Mouse (Mus musculus): ENCODE data around the gene Ttll1. TPM values are rescaled to one million over a fixed set of nuclear protein-coding genes. Genes with fewer than 3 reads are reported as not detected.

The Ttll1 gene
- polyA plus RNA-seq, 1 experiment from 2014 or later = 125 TPM

DNA sequence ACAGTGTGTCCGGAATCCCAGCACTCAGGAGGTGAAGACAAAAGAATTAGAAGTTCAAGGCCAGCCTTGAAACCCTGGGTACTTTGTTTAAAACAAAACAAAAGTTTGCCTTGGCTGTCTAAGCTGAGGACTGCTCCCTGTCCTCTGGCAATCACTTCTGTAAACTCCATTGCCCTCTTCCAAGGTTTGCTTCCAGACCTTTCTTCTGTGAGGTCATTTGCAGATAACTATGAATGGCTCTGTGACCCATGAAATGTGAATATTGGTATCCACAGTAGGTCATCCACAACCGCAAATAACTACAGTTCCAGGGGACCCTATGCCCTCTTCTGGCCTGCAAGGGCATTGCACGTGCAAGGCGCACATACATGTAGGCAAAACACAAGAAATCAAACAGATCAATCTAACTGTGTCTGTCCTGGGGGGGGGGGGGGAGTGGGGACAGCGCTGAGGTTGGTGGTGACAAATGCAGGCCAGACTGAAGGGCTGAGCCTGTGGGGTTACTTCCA is 21.3 kb upstream of the Ttll1 start:
- ATAC-seq (replicated peaks) = no peak
- peaks cover 4% of the 10 kb centered on the region for H3K4me1 ChIP-seq
- 86% methylated on average over 5 of the region's 5 CpGs for WGBS
- H3K27me3 ChIP-seq (replicated peaks) = peaks cover 16% of the 10 kb centered on the region
- H3K4me3 ChIP-seq = no peak overlapping the region
- no peaks in the 10 kb centered on the region for H3K36me3 ChIP-seq (replicated peaks)
- H3K4me2 ChIP-seq = no peak overlapping the region
- H3K9me3 ChIP-seq = no peaks in the 10 kb centered on the region
- H3K27ac ChIP-seq = no peak overlapping the region
- no peak overlapping the region for H3K9ac ChIP-seq

DNA sequence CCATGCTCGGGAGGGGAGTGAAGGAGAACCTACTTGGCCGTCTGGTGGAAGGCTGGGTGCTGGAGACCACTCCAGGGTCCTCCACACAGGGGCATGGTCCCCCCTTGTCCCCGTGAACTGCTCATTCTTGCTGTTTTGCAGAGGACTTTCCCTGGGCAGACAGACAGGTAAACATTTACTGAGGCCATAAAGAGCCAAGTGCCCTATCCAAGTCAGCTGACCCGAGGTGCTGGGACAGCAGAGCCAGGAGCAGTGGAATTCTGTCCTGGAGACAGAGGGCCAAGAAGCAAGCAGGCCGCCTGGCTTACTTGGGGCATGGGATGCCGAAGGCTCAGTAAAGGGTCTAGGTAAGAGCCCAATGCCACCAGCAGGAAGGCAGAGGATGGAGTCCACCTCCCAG is 20.0 kb upstream of the Ttll1 start:
- Histone ChIP-seq H3K9me3 (no peaks in the 10 kb centered on the region), H3K27me3 (replicated peaks) (peaks cover 30% of the 10 kb centered on the region), H3K4me1 (peaks cover 15% of the 10 kb centered on the region), H3K36me3 (replicated peaks) (no peaks in the 10 kb centered on the region), H3K4me3 (no peak overlapping the region), H3K27ac (no peak overlapping the region), H3K4me2 (no peak overlapping the region), H3K9ac (no peak overlapping the region)
- 78% methylated on average over 6 of the region's 6 CpGs for WGBS
- ATAC-seq (replicated peaks) = no peak

DNA sequence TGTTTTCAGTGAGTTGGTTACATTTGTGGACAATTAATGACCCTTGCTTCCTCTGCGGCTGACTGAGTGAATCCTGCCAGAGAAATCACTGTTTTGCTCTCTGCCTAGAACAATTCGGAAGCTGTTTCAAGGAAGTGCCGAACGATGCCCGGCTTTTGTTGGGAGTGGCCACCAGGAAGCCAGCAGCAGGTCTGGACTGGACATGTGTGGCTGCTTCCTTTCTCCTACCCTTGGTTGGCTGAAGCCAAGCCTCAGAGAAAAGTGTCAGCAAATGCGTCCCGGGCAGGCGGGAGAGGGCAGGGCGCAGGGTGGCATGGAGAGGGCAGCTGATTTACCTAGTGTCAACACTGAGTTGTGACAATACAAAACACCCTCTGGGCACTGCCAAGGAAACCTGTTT is 19.5 kb upstream of the Ttll1 start:
- ATAC-seq (replicated peaks) = no peak
- Histone ChIP-seq H3K27ac (no peak overlapping the region), H3K4me1 (peaks cover 15% of the 10 kb centered on the region), H3K4me3 (no peak overlapping the region), H3K9me3 (no peaks in the 10 kb centered on the region), H3K4me2 (no peak overlapping the region), H3K9ac (no peak overlapping the region), H3K36me3 (replicated peaks) (no peaks in the 10 kb centered on the region), H3K27me3 (replicated peaks) (peaks cover 34% of the 10 kb centered on the region)
- 90% methylated on average over 9 of the region's 9 CpGs for WGBS

DNA sequence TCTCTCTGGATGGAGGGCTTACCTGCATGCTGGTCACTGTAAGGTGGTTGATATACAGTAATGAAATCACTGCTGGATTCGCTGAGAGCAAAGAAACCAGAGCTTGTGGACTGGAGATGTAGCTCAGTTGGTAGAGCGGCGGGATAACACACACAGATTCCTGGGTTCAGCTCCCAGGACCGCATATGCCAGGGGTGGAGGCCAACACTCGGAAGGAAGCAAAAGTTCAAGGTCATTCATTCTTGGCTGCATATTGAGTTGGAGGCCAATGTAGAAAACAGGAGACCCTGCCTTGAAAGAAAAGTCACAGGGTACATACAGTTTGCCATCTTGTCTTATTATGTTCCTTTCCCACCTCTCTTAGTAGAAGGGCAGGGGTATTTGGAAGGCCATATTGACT is 19.1 kb upstream of the Ttll1 start:
- Histone ChIP-seq H3K27me3 (replicated peaks) (peaks cover 36% of the 10 kb centered on the region), H3K9ac (no peak overlapping the region), H3K36me3 (replicated peaks) (no peaks in the 10 kb centered on the region), H3K27ac (no peak overlapping the region), H3K9me3 (no peaks in the 10 kb centered on the region), H3K4me2 (no peak overlapping the region), H3K4me1 (peaks cover 15% of the 10 kb centered on the region), H3K4me3 (no peak overlapping the region)
- no peak for ATAC-seq (replicated peaks)
- WGBS = 84% methylated on average over 5 of the region's 5 CpGs

DNA sequence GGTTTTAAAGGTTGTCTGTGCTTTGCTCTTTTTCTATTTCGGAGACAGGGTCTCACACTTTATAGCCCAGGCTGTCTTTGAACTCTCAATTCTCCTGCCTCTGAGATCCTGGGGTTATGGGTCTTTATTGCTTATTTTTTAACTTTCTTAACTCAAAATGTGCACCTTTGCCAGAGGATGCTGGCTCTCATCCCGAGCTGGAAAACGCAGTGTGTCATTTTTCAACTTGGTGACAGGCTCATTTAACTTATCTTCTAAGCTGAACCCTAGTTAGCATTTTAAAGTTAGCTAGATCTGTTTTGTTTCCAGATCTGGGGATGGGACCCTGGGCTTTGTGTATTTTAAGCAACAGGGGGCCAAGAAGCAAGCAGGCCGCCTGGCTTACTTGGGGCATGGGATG is 18.2 kb upstream of the Ttll1 start:
- H3K9me3 ChIP-seq = no peaks in the 10 kb centered on the region
- whole genome bisulfite sequencing = 77% methylated on average over 4 of the region's 4 CpGs
- H3K4me1 ChIP-seq = peaks cover 15% of the 10 kb centered on the region
- H3K27ac ChIP-seq = no peak overlapping the region
- H3K36me3 ChIP-seq (replicated peaks) = no peaks in the 10 kb centered on the region
- no peak for ATAC-seq (replicated peaks)
- no peak overlapping the region for H3K4me3 ChIP-seq
- no peak overlapping the region for H3K4me2 ChIP-seq
- H3K9ac ChIP-seq = no peak overlapping the region
- peaks cover 36% of the 10 kb centered on the region for H3K27me3 ChIP-seq (replicated peaks)

DNA sequence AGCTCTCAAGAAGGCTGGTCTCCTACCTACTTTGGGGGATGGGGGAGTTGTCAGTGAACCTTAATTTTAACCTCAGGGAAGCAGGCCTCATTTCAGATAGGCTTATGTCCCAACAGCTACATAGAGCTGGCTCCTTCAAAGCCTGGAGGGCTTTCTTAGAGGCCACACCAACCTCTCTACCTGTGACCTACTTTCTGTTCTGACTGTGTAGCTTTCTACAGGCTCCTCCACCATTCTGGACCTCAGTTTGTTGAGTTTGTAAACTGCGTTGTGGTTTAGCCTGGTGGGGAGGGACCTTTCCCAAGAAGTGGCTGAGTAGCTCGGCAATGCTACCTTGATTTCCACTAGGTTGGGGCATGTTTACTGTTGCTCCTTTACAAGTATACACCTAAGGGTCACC is 17.1 kb upstream of the Ttll1 start:
- H3K36me3 ChIP-seq (replicated peaks) = no peaks in the 10 kb centered on the region
- no peak for ATAC-seq (replicated peaks)
- peaks cover 36% of the 10 kb centered on the region for H3K27me3 ChIP-seq (replicated peaks)
- WGBS = 80% methylated on average over 2 of the region's 2 CpGs
- H3K27ac ChIP-seq = no peak overlapping the region
- H3K4me3 ChIP-seq = no peak overlapping the region
- peaks cover 22% of the 10 kb centered on the region for H3K4me1 ChIP-seq
- no peak overlapping the region for H3K9ac ChIP-seq
- H3K9me3 ChIP-seq = no peaks in the 10 kb centered on the region
- no peak overlapping the region for H3K4me2 ChIP-seq

DNA sequence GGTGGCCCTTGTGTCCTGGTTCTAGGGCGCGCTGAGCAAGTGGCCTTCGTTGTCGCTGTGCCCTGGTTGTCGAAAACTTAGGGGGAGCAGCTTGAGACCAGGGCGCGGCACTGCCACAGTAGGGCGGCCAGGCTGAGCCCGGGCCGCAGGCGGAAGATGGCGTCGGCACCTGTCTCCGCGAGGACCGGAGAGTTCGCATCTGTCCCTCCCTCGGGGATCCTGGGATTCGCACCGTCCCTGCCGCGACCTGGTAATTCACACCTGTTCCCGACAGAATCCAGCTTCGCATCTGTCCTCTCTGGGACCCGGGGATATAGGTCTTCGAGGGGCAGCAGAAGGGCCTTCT is 16.4 kb upstream of the Ttll1 start:
- ATAC-seq (replicated peaks) = no peak; the same call in 1 of the 2 replicates

DNA sequence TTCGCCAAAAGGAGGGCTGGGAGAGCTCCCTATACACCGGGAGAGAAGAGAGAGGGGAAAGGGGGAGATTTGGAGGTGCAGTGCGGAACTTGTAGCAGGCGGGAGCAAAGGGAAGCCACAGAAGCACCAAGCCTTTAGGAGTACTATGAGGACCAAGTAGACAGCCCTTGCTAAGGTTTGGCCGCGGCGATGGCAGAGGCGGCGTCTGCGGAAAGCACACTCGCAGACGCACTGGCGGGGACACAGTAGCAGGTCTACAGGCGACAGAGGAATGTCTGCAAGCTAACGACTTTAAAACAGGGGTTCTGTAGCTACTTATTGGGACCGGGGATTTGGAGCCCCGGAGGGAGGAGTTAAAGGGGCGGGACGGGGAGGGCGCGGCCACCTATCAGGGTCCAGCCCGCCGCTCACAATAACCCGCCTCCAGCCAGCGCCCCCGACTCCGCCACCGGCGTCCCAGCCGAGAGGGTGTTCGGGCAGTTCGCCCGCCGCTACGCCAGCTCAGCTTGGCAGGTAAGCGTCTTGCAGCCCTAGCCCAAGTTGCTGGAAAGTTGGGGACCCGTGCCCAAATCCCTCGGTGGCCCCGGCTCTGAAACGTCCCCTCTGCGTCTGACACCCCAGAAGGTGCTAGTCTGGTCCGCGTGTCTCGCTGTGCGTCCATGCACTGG is 15.9 kb upstream of the Ttll1 start, which contains the start of gene Bik:
Bik (plus strand) TSS at position 439 of the 668 bp plus-strand sequence.
- peak; percentile 45; the same call in 1 of the 2 replicates for ATAC-seq (replicated peaks)
- H3K36me3 ChIP-seq (replicated peaks) = no peaks in the 10 kb centered on the region
- H3K9me3 ChIP-seq = no peaks in the 10 kb centered on the region
- no peak within 1 kb of the TSS for H3K27ac ChIP-seq
- H3K4me1 ChIP-seq = peaks cover 22% of the 10 kb centered on the region
- WGBS = under 1% methylated on average over 40 of the region's 45 CpGs
- H3K4me2 ChIP-seq = peak within 1 kb of the TSS; percentile 94
- H3K9ac ChIP-seq = peak within 1 kb of the TSS; percentile 26
- H3K4me3 ChIP-seq = peak within 1 kb of the TSS; percentile 45
- peaks cover 36% of the 10 kb centered on the region for H3K27me3 ChIP-seq (replicated peaks)

More for the DNA sequence above, 16.4 kb upstream of the Ttll1 start:
- H3K9ac ChIP-seq = peak overlapping the region; percentile 26; the same call in 1 of the 2 replicates
- H3K36me3 ChIP-seq (replicated peaks) = no peaks in the 10 kb centered on the region
- WGBS = 1% methylated on average over 26 of the region's 26 CpGs
- H3K4me3 ChIP-seq = peak overlapping the region; percentile 45
- H3K27me3 ChIP-seq (replicated peaks) = peaks cover 36% of the 10 kb centered on the region
- no peak overlapping the region for H3K27ac ChIP-seq
- no peaks in the 10 kb centered on the region for H3K9me3 ChIP-seq
- peak overlapping the region; percentile 94 for H3K4me2 ChIP-seq
- H3K4me1 ChIP-seq = peaks cover 22% of the 10 kb centered on the region

DNA sequence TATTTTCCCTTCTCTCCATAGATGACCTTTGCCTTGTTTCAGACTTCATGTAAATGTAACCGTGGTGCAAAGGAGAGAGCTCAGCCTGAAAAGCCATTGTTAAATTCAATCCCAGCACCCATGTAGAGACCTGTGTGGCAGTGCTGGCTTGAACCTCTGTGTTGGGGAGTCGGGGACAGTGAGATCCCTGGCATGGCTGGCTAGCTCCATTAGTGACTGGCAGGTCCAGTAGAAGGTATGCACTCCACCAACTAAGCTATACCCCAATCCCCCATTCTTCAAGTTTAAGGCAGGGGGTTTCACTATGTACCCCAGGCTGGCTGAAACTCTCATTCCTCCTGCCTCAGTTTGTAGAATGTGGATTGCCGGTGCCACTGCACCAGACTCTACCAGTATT is 13.6 kb upstream of the Ttll1 start:
- ATAC-seq (replicated peaks) = no peak
- Histone ChIP-seq H3K27me3 (replicated peaks) (peaks cover 36% of the 10 kb centered on the region), H3K4me3 (no peak overlapping the region), H3K9me3 (no peaks in the 10 kb centered on the region), H3K4me2 (no peak overlapping the region), H3K4me1 (peaks cover 22% of the 10 kb centered on the region), H3K9ac (no peak overlapping the region), H3K36me3 (replicated peaks) (no peaks in the 10 kb centered on the region), H3K27ac (no peak overlapping the region)
- 87% methylated on average over 3 of the region's 3 CpGs for WGBS

DNA sequence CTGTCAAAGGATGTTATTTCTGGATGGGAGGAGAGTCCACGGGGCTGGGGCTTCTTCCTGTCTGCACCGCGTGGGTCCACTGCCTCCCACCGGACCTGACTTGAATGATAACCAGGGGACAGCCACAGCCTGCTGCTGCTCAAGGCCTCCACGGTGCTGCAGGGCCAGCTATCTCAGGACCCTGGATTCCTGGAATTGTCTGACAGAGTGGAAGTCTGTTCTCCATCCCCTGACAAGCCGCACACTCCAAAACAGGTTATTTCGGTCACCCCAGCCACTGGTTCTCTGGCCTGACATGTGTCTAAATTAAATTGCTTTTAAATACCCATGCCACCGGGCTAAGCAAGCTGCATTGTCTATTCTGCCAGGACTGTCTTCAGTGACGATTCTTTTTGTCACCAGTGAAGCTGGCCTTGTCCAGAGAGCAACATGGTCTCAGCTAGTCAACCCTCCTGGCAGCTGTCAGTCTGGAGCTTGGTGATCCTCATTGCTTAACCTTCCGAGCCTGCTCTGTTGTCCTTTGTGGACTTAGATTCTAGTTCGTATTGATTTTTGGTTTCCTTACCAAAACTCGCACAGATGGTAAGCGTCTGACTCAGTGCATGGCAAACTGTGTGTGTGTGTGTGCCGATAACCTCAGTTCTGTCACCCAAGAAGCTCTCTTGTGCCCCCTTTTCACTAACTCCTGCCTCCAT is 13.1 kb upstream of the Ttll1 start:
- Histone ChIP-seq H3K4me3 (no peak overlapping the region), H3K36me3 (replicated peaks) (no peaks in the 10 kb centered on the region), H3K9me3 (no peaks in the 10 kb centered on the region), H3K27ac (no peak overlapping the region), H3K4me1 (peaks cover 22% of the 10 kb centered on the region), H3K4me2 (no peak overlapping the region), H3K27me3 (replicated peaks) (peaks cover 36% of the 10 kb centered on the region), H3K9ac (no peak overlapping the region)
- 0 out of 2 replicates have a peak, but pooled peaks have one; percentile 17 for ATAC-seq (replicated peaks)
- 54% methylated on average over 14 of the region's 14 CpGs for WGBS

DNA sequence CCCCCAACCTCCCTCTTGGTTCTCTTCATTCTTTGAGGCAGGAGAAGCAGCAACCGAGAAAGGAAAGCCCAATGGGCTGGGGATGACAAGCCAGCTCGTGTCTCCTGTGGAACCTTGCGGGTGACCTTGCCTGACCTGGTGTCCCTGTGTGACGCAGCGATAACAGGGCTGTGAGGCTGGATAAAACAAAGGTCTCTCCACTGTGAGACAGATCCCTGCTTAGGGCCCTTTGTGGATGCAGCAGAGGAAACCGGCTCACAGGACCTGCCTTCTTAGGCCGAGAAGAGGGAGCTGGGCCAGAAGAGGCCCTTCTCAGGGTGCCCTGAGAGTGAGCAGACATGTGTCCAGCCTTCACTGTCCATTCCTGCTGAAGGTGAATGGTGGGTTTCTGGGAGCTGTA is 12.5 kb upstream of the Ttll1 start:
- Histone ChIP-seq H3K9ac (no peak overlapping the region), H3K4me3 (no peak overlapping the region), H3K36me3 (replicated peaks) (no peaks in the 10 kb centered on the region), H3K27me3 (replicated peaks) (peaks cover 31% of the 10 kb centered on the region), H3K27ac (no peak overlapping the region), H3K9me3 (no peaks in the 10 kb centered on the region), H3K4me2 (no peak overlapping the region), H3K4me1 (peaks cover 28% of the 10 kb centered on the region)
- ATAC-seq (replicated peaks) = no peak
- 21% methylated on average over 7 of the region's 7 CpGs for WGBS

DNA sequence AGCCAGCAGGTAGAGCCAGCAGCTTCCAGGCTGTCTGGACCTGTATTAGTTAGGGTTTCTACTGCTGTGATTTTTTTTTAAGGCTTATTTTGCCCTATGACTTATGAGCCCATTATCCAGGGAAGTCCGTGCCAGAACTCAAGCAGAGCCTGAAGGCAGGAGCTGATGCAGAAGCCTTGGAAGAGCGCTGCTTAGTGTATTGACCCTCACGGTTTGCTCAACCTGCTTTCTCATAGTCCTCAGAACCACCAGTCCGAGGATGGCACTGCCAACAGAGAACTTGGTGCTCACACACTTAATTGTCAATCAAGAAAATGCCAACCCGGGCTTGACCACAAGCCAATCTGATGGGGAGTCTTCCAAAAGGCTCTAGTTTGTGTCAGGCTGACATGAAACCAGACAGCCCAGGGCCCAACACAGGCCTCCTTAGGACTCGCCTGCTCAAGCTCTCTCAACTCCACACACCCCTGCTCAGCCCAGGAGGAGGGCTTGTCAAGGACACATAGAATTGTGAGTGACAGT is 10.2 kb upstream of the Ttll1 start:
- no peak for ATAC-seq (replicated peaks)
- no peak overlapping the region for H3K9ac ChIP-seq
- H3K4me2 ChIP-seq = no peak overlapping the region
- peaks cover 9% of the 10 kb centered on the region for H3K27me3 ChIP-seq (replicated peaks)
- H3K36me3 ChIP-seq (replicated peaks) = no peaks in the 10 kb centered on the region
- no peak overlapping the region for H3K27ac ChIP-seq
- no peaks in the 10 kb centered on the region for H3K9me3 ChIP-seq
- H3K4me1 ChIP-seq = peaks cover 16% of the 10 kb centered on the region
- 82% methylated on average over 6 of the region's 6 CpGs for WGBS
- no peak overlapping the region for H3K4me3 ChIP-seq
